Mouse (Mus musculus): ENCODE results near the gene Gm11549. TPM values are rescaled to one million over a fixed set of nuclear protein-coding genes. Genes with fewer than 3 reads are reported as not detected.
A peak's percentile ranks its signal among the peaks of the same experiment; 100 is the strongest.

Gene Gm11549
- polyA plus RNA-seq, 1 experiment from 2014 or later, result 0.35 TPM

DNA sequence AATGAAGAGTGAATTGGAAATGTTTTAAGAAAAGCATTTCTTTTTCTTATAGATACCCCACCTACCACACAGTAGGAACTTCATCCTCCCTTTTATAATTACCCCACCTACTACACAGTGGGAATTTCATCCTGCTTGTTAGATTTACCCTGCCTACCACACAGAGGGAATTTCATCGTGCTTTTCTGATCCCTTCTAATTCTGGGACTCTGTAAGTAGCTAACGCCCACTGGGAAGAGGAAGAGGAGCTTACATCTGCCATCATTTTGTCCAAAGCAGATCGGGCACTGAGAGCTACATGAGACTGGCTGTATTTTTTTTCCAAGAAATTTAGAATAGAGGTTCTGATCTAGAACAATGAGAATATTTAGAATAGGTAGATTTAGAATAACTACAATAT lies 23.3 kb upstream of the Gm11549 start:
- no peak for ATAC-seq

DNA sequence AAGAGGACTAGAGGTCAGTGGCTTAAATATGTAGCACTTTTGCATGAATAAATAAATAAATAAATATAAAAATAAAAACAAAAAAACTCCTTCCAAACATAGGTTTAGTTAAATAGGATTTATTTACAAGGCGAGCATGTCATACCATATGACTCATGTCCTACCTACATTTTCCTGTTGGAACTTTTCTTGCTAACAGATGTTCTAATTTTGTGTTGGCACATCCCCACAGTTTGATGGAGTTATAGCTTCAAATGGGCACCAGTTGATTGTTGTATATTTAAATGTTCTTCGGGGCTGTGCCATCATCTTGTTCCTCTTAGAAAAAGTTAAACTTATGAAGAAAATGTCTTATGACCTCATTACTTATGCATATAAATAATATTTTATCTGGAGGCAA lies 19.8 kb upstream of the Gm11549 start:
- no peak for ATAC-seq
- H3K36me3 ChIP-seq (ENCODE audit: control insufficient read depth, insufficient read depth, low read length), result no peaks in the 10 kb centered on the region
- 91% methylated on average over 2 of the region's 2 CpGs for WGBS
- H3K4me2 ChIP-seq (ENCODE audit: low read length), result no peak overlapping the region
- no peaks in the 10 kb centered on the region for H3K4me1 ChIP-seq (ENCODE audit: control insufficient read depth, insufficient read depth, low read length)
- H3K9me3 ChIP-seq (replicated peaks; ENCODE audit: control insufficient read depth, low read length, poor library complexity, severe bottlenecking), result no peaks in the 10 kb centered on the region
- H3K9ac ChIP-seq (ENCODE audit: low read depth, low read length), result no peak overlapping the region
- H3K4me3 ChIP-seq (ENCODE audit: low read depth, low read length), result no peak overlapping the region
- no peak overlapping the region for H3K27ac ChIP-seq (ENCODE audit: low read length)
- no peaks in the 10 kb centered on the region for H3K27me3 ChIP-seq (ENCODE audit: control insufficient read depth, insufficient read depth, low read depth, low read length)

More for the DNA sequence above, 23.3 kb upstream of the Gm11549 start:
- no peaks in the 10 kb centered on the region for H3K4me1 ChIP-seq (ENCODE audit: control insufficient read depth, insufficient read depth, low read length)
- no peak overlapping the region for H3K27ac ChIP-seq (ENCODE audit: low read length)
- WGBS, result 76% methylated on average over 3 of the region's 3 CpGs
- no peak overlapping the region for H3K4me2 ChIP-seq (ENCODE audit: low read length)
- no peaks in the 10 kb centered on the region for H3K9me3 ChIP-seq (replicated peaks; ENCODE audit: control insufficient read depth, low read length, poor library complexity, severe bottlenecking)
- no peaks in the 10 kb centered on the region for H3K36me3 ChIP-seq (ENCODE audit: control insufficient read depth, insufficient read depth, low read length)
- H3K4me3 ChIP-seq (ENCODE audit: low read depth, low read length), result no peak overlapping the region
- H3K27me3 ChIP-seq (ENCODE audit: control insufficient read depth, insufficient read depth, low read depth, low read length), result no peaks in the 10 kb centered on the region
- H3K9ac ChIP-seq (ENCODE audit: low read depth, low read length), result no peak overlapping the region

DNA sequence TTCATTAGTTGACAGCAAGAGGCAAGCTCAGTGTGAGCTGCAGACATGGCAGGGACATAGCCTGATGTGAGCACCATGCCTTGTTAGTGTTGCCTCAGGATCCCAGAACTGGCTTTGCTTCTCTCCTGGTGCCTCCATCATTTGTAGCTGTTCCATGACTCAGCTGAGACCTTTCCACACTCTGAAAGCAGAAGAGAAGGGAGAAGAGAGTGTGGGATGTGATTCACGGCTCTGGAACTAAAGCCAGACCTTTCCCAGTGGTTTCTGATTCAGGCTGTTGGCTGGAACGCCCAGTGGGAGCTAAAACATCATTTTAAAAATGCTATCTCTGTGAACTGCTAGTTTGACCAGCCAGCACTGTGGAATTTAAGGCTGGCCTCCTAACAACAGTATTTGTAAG lies 19.1 kb upstream of the Gm11549 start:
- H3K27me3 ChIP-seq (ENCODE audit: control insufficient read depth, insufficient read depth, low read depth, low read length), result no peaks in the 10 kb centered on the region
- no peak for ATAC-seq

DNA sequence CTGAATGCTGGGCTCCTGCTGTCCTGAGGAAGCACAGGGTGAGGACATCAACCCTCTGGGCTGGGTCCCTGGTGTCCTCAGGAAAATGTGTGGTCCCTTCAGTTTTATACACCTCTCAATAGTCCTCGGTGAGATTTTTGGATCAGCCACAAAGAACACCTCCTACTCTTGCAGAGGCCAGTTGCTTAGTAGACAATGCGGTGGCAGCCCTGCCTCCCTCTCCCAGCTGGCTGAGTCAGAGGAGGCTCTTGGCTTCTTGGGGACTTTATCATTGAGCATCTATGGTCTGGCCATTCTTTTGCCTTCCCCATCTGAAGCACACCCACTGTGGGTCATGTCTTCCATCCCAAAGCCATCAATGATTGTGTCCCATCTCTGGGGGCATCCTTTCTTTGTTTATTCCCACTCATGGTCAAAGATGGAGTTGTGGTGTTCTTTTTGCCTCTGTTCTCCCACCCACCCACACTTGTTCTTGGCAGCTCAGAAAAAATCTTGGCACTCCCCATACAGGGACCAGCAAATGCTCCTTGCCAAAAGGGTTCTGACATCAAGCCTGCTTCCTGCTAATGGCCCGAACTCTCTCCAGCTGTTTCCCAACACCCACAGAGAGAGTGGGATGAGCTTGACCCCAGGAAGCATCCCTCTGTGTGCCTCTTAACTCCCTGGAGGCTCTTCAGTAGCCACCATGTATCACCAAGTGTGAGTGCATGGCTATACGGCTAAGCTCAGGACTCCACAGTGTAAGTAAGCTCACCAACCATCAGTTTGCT lies 16.3 kb upstream of the Gm11549 start:
- Histone ChIP-seq H3K4me3 (ENCODE audit: low read depth, low read length) (no peak overlapping the region), H3K9me3 (replicated peaks; ENCODE audit: control insufficient read depth, low read length, poor library complexity, severe bottlenecking) (no peaks in the 10 kb centered on the region), H3K4me2 (ENCODE audit: low read length) (no peak overlapping the region), H3K9ac (ENCODE audit: low read depth, low read length) (no peak overlapping the region), H3K27ac (ENCODE audit: low read length) (no peak overlapping the region), H3K4me1 (ENCODE audit: control insufficient read depth, insufficient read depth, low read length) (no peaks in the 10 kb centered on the region), H3K27me3 (ENCODE audit: control insufficient read depth, insufficient read depth, low read depth, low read length) (no peaks in the 10 kb centered on the region), H3K36me3 (ENCODE audit: control insufficient read depth, insufficient read depth, low read length) (no peaks in the 10 kb centered on the region)
- 87% methylated on average over 4 of the region's 4 CpGs for WGBS
- ATAC-seq, result no peak

More for the DNA sequence above, 19.1 kb upstream of the Gm11549 start:
- H3K36me3 ChIP-seq (ENCODE audit: control insufficient read depth, insufficient read depth, low read length), result no peaks in the 10 kb centered on the region
- no peaks in the 10 kb centered on the region for H3K4me1 ChIP-seq (ENCODE audit: control insufficient read depth, insufficient read depth, low read length)
- no peaks in the 10 kb centered on the region for H3K9me3 ChIP-seq (replicated peaks; ENCODE audit: control insufficient read depth, low read length, poor library complexity, severe bottlenecking)
- 76% methylated on average over 2 of the region's 2 CpGs for WGBS
- no peak overlapping the region for H3K27ac ChIP-seq (ENCODE audit: low read length)
- H3K4me2 ChIP-seq (ENCODE audit: low read length), result no peak overlapping the region
- no peak overlapping the region for H3K9ac ChIP-seq (ENCODE audit: low read depth, low read length)
- H3K4me3 ChIP-seq (ENCODE audit: low read depth, low read length), result no peak overlapping the region

DNA sequence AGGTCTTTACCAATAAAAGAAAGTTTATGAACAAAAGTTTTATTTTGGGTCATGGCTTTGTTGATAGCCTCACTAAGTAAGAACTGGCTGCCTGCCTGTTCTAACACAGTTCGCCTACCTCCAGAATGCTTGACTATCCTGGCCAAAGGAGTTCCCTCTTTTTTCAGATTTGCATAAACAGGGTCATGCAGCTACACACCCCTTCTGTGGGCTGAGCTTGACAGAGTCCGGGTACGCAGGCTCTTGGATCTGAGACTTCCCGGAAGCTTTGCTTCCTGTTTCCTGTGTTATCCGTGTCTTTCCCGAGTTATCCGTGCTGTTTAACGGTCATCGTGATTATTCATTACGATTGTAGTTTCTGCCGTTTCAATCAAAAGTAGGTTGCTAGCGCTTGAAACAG lies 14.4 kb upstream of the Gm11549 start:
- 92% methylated on average over 12 of the region's 12 CpGs for WGBS

DNA sequence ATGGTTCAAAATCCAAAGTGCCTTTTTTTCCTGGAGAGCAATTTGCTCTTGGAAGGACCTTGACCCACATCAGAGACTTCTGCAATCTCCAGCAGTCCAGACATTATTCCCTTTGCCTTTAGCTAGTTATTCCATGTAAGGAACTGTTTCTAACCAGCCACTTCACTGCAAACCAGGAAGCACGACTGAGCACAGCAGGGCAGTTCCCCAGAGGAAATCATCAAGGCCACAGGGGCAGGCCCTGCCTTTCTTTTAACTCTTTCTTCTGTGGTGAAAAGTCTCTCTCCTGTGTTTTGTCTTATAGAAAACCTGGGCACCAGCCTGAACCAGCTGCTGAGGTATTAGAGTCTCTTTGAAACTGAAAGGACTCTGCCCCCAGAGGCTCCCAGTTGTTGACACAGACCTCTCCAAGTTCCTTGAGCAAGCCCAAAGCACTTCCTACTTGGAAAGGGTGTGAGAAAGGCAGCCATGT lies 11.6 kb upstream of the Gm11549 start:
- Histone ChIP-seq H3K4me2 (ENCODE audit: low read length) (no peak overlapping the region), H3K9me3 (replicated peaks; ENCODE audit: control insufficient read depth, low read length, poor library complexity, severe bottlenecking) (no peaks in the 10 kb centered on the region), H3K4me3 (ENCODE audit: low read depth, low read length) (no peak overlapping the region), H3K27me3 (ENCODE audit: control insufficient read depth, insufficient read depth, low read depth, low read length) (no peaks in the 10 kb centered on the region), H3K9ac (ENCODE audit: low read depth, low read length) (no peak overlapping the region), H3K27ac (ENCODE audit: low read length) (no peak overlapping the region), H3K36me3 (ENCODE audit: control insufficient read depth, insufficient read depth, low read length) (no peaks in the 10 kb centered on the region), H3K4me1 (ENCODE audit: control insufficient read depth, insufficient read depth, low read length) (peaks cover 3% of the 10 kb centered on the region; the same call in 1 of the 2 replicates)
- 3% methylated on average over 1 of the region's 1 CpGs for WGBS
- no peak for ATAC-seq

More for the DNA sequence above, 14.4 kb upstream of the Gm11549 start:
- H3K9ac ChIP-seq (ENCODE audit: low read depth, low read length), result no peak overlapping the region
- peaks cover 3% of the 10 kb centered on the region; the same call in 1 of the 2 replicates for H3K4me1 ChIP-seq (ENCODE audit: control insufficient read depth, insufficient read depth, low read length)
- no peaks in the 10 kb centered on the region for H3K9me3 ChIP-seq (replicated peaks; ENCODE audit: control insufficient read depth, low read length, poor library complexity, severe bottlenecking)
- H3K27me3 ChIP-seq (ENCODE audit: control insufficient read depth, insufficient read depth, low read depth, low read length), result no peaks in the 10 kb centered on the region
- H3K36me3 ChIP-seq (ENCODE audit: control insufficient read depth, insufficient read depth, low read length), result no peaks in the 10 kb centered on the region
- H3K4me3 ChIP-seq (ENCODE audit: low read depth, low read length), result no peak overlapping the region
- ATAC-seq, result no peak
- H3K27ac ChIP-seq (ENCODE audit: low read length), result no peak overlapping the region
- H3K4me2 ChIP-seq (ENCODE audit: low read length), result no peak overlapping the region

DNA sequence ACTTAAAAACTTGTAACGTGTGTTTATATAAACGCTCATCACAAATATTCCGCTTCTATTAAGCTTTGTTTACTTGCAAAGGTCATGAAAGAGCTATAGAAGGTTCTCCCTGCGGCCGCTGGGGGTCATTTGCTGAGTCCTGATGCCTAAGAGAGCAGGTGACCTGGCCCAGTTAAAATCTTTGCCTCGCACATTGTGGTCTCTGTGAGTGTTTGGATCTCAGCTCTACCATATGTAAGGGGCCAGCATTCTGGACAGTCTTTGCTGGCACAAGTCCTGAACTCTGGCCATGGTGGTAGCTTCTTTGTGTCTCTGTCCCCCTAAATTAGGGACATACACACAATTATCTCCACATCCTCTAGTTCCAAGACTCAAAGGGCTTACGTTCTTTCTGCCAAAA lies 11.1 kb upstream of the Gm11549 start:
- no peak overlapping the region for H3K4me2 ChIP-seq (ENCODE audit: low read length)
- WGBS, result 37% methylated on average over 7 of the region's 7 CpGs

DNA sequence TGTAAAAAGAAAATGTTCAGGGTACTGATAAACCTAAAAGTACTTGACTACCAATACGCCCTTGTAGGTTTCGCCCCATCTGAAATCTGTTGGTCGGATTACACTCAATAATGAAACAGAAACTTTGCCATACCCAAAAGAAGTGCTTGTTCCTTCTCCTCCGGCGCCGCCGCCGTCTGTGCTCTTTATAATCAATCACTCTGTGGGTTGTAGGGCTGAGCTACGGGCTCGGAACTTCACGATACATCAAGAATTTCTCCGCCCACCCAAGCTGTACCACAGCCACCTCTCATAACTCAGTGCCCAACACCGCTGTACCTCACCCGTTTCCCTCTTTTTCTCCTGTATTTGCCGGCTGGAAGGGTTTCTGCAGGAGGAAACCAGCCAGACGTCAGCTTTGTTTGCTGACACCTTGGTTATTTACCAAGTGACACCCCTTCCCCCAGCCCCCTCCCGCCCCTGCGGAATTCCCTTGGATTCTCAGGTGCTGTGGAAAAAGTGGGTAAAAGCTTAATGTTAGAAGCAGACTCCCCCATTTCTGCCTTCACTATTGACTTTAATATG lies 10.4 kb upstream of the Gm11549 start:
- no peaks in the 10 kb centered on the region for H3K9me3 ChIP-seq (replicated peaks; ENCODE audit: control insufficient read depth, low read length, poor library complexity, severe bottlenecking)
- H3K9ac ChIP-seq (ENCODE audit: low read depth, low read length), result no peak overlapping the region
- H3K27ac ChIP-seq (ENCODE audit: low read length), result no peak overlapping the region
- H3K36me3 ChIP-seq (ENCODE audit: control insufficient read depth, insufficient read depth, low read length), result no peaks in the 10 kb centered on the region
- peak overlapping the region; percentile 43 for H3K4me2 ChIP-seq (ENCODE audit: low read length)
- no peaks in the 10 kb centered on the region for H3K27me3 ChIP-seq (ENCODE audit: control insufficient read depth, insufficient read depth, low read depth, low read length)
- ATAC-seq, result no peak
- H3K4me3 ChIP-seq (ENCODE audit: low read depth, low read length), result peak overlapping the region; percentile 15; the same call in 1 of the 2 replicates
- peaks cover 3% of the 10 kb centered on the region; the same call in 1 of the 2 replicates for H3K4me1 ChIP-seq (ENCODE audit: control insufficient read depth, insufficient read depth, low read length)
- WGBS, result 19% methylated on average over 18 of the region's 18 CpGs

More for the DNA sequence above, 11.1 kb upstream of the Gm11549 start:
- no peak overlapping the region for H3K9ac ChIP-seq (ENCODE audit: low read depth, low read length)
- no peaks in the 10 kb centered on the region for H3K9me3 ChIP-seq (replicated peaks; ENCODE audit: control insufficient read depth, low read length, poor library complexity, severe bottlenecking)
- H3K27ac ChIP-seq (ENCODE audit: low read length), result no peak overlapping the region
- no peaks in the 10 kb centered on the region for H3K36me3 ChIP-seq (ENCODE audit: control insufficient read depth, insufficient read depth, low read length)
- no peak overlapping the region for H3K4me3 ChIP-seq (ENCODE audit: low read depth, low read length)
- no peak for ATAC-seq
- H3K27me3 ChIP-seq (ENCODE audit: control insufficient read depth, insufficient read depth, low read depth, low read length), result no peaks in the 10 kb centered on the region
- peaks cover 3% of the 10 kb centered on the region; the same call in 1 of the 2 replicates for H3K4me1 ChIP-seq (ENCODE audit: control insufficient read depth, insufficient read depth, low read length)

DNA sequence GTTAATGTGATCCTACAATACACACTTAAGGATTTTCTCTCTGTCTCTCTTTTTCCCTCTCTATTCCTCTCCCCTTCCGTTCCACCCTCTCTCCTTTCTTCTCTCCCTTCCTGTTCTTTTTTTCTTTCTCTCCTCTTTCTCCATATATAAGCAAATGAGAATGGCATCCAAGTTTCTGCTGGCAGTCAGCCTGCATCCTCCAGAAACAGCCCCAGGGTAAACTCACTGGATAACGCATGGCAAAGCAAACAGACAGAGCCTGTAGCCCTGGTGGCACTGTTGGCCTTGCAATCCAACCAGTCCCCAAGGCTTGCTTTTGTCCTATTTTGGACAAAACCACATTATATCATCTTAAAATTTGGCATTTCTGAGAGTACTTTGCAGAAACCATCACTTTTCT lies 9.6 kb upstream of the Gm11549 start:
- Histone ChIP-seq H3K4me1 (ENCODE audit: control insufficient read depth, insufficient read depth, low read length) (peaks cover 3% of the 10 kb centered on the region; the same call in 1 of the 2 replicates), H3K9me3 (replicated peaks; ENCODE audit: control insufficient read depth, low read length, poor library complexity, severe bottlenecking) (no peaks in the 10 kb centered on the region), H3K9ac (ENCODE audit: low read depth, low read length) (no peak overlapping the region), H3K4me2 (ENCODE audit: low read length) (no peak overlapping the region), H3K36me3 (ENCODE audit: control insufficient read depth, insufficient read depth, low read length) (no peaks in the 10 kb centered on the region), H3K27ac (ENCODE audit: low read length) (no peak overlapping the region), H3K4me3 (ENCODE audit: low read depth, low read length) (no peak overlapping the region), H3K27me3 (ENCODE audit: control insufficient read depth, insufficient read depth, low read depth, low read length) (no peaks in the 10 kb centered on the region)
- ATAC-seq, result no peak
- WGBS, result 39% methylated on average over 2 of the region's 2 CpGs

Data from midbrain, embryonic 16.5 days (tissue).